In the genomic region with DNA sequence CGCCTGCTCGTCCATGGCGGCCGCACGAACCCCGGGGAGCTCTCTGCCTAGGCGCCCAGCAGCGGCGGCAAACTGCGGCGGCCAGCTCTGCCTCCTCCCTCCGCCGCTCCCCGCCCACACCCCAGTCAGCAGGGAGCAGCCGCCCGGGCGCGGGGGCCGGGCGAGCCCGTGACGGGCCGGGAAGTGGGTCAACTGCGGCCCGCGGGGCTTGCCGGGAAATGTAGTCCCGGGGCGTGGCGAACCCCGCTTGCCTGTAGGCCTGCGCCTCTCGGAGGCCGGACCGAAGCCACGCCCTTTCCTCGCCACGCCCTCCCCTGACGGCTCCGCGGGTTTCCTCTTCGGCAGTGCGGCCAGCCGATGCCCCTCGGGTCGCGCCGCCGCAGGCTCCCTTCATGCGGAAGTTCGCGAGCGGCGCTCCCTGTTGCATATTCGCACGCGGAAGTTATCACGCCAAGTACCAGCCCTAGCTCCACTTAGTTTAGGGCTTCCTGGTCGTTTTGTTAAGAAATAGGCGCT, we compare ENCODE assay signal across 7 mouse cellular contexts. TPM values are rescaled to one million over a fixed set of nuclear protein-coding genes. Genes with fewer than 3 reads are reported as not detected.
A peak's percentile ranks its signal among the peaks of the same experiment; 100 is the strongest.
DNase-seq lines count a peak whose midpoint lies in the region; ATAC-seq lines count a peak whose summit lies in the region.

No protein-coding gene starts in this region.

- under 1% methylated on average over 56 of the region's 60 CpGs for WGBS in limb, embryonic 10.5 days
- WGBS in midbrain, embryonic 13.5 days: under 1% methylated on average over 55 of the region's 60 CpGs

- H3K36me3 ChIP-seq in limb, embryonic 10.5 days: no peaks in the 10 kb centered on the region
- no peaks in the 10 kb centered on the region for H3K36me3 ChIP-seq in midbrain, embryonic 13.5 days

- peak overlapping the region; percentile 74 for H3K4me3 ChIP-seq in limb, embryonic 10.5 days
- H3K4me3 ChIP-seq in midbrain, embryonic 13.5 days (replicated peaks): peak overlapping the region; percentile 93

- H3K9me3 ChIP-seq in limb, embryonic 10.5 days (replicated peaks): no peaks in the 10 kb centered on the region
- no peaks in the 10 kb centered on the region for H3K9me3 ChIP-seq in midbrain, embryonic 13.5 days

- peak overlapping the region; percentile 93 for H3K27ac ChIP-seq in limb, embryonic 10.5 days
- peak overlapping the region; percentile 76 for H3K27ac ChIP-seq in midbrain, embryonic 13.5 days

- H3K27me3 ChIP-seq in limb, embryonic 10.5 days (ENCODE audit: low read depth, poor library complexity, severe bottlenecking): no peaks in the 10 kb centered on the region
- H3K27me3 ChIP-seq in midbrain, embryonic 13.5 days: peaks cover 4% of the 10 kb centered on the region

- peak overlapping the region; percentile 81 for H3K4me2 ChIP-seq in midbrain, embryonic 13.5 days (replicated peaks)

- H3K4me1 ChIP-seq in limb, embryonic 10.5 days: peaks cover 17% of the 10 kb centered on the region
- H3K4me1 ChIP-seq in midbrain, embryonic 13.5 days (replicated peaks): peaks cover 38% of the 10 kb centered on the region

- H3K9ac ChIP-seq in midbrain, embryonic 13.5 days (replicated peaks): peak overlapping the region; percentile 95

- ATAC-seq in granulocyte monocyte progenitor cell, adult 5-6 weeks (replicated peaks; ENCODE audit: poor library complexity, severe bottlenecking): peak; percentile 91
- peak; percentile 99 for ATAC-seq in midbrain, embryonic 13.5 days

- peak; percentile 99 for DNase-seq in adrenal gland, adult 8-10 months
- DNase-seq in embryo, embryonic 9.5 days (ENCODE audit: extremely low spot score): peak; percentile 99
- peak; percentile 99 for DNase-seq in kidney, adult 11 months
- peak; percentile 99 for DNase-seq in limb, embryonic 10.5 days (ENCODE audit: low spot score)
- DNase-seq in spleen, adult 12 weeks (ENCODE audit: low spot score): peak; percentile 100

RNA-seq across cellular contexts. Expression of a gene that starts 0.5 kb away (rescaled TPM):
- total RNA-seq in adrenal gland, adult 8-10 months (2022): 10 to 100 TPM; 23.5 to 28.1 (median 27.6) TPM
- total RNA-seq in granulocyte monocyte progenitor cell, adult 5-6 weeks (2014; fragmentation: Nextera tagmentation): 12.9 and 17.9 TPM in 2 replicates
- total RNA-seq in granulocyte monocyte progenitor cell, adult 5-6 weeks (2017): 31.3 and 34.9 TPM in 2 replicates
- 4.4 and 5.5 TPM in 2 replicates for polyA plus RNA-seq in limb, embryonic 10.5 days (2016; fragmentation: Nextera tagmentation; extraction: Ambion mirVana)
- polyA plus RNA-seq in midbrain, embryonic 13.5 days (2015; fragmentation: Nextera tagmentation; extraction: Ambion mirVana): 5.0 and 5.2 TPM in 2 replicates

Comparison
In these comparisons a context has a peak if more than half of its experiments do, and no peak if none do; other contexts are left out.
1. Peak in every context shown above with its lines: DNase-seq, ATAC-seq, H3K4me3 ChIP-seq and H3K27ac ChIP-seq.